Mouse (Mus musculus) intestine, postnatal 0 days (tissue): ENCODE results near the gene Treh. TPM values are rescaled to one million over a fixed set of nuclear protein-coding genes. Genes with fewer than 3 reads are reported as not detected.
A peak's percentile ranks its signal among the peaks of the same experiment; 100 is the strongest.

Source experiments
- ATAC-seq: fragments of 200-750 bp; cut with Nextera tagmentation; 2 replicates; pipeline ENCODE4 v1.8.0; 2017; ENCODE audit warnings: mild to moderate bottlenecking, moderate TSS enrichment, moderate library complexity
- H3K27ac ChIP-seq: fragments of 300-500 bp; sonication (generic); 2 replicates; pipeline ENCODE4 v1.5.1; 2014; ENCODE audit warnings: mild to moderate bottlenecking, low read depth, low read length, moderate library complexity
- H3K27me3 ChIP-seq: fragments of 300-500 bp; sonication (generic); replicated peaks from 2 replicates; pipeline ENCODE4 v1.6.1; 2014; ENCODE audit warnings: low read length, mixed read lengths; ENCODE audit not compliant: control insufficient read depth, insufficient read depth
- H3K36me3 ChIP-seq: fragments of 300-500 bp; sonication (generic); 2 replicates; pipeline ENCODE4 v1.6.1; 2014; ENCODE audit warnings: mild to moderate bottlenecking, moderate library complexity; ENCODE audit not compliant: control insufficient read depth, insufficient read depth
- H3K4me1 ChIP-seq: fragments of 300-500 bp; sonication (generic); replicated peaks from 2 replicates; pipeline ENCODE4 v1.6.1; 2014; ENCODE audit warnings: antibody characterized with exemption, low read length, mixed read lengths; ENCODE audit not compliant: control insufficient read depth, insufficient read depth
- H3K4me2 ChIP-seq: fragments of 300-500 bp; sonication (generic); replicated peaks from 2 replicates; pipeline ENCODE4 v1.6.1; 2014; ENCODE audit warnings: low read depth, mild to moderate bottlenecking, moderate library complexity
- H3K4me3 ChIP-seq: fragments of 300-500 bp; sonication (generic); 2 replicates; pipeline ENCODE4 v1.5.1; 2014; ENCODE audit warnings: low read depth, low read length
- H3K9ac ChIP-seq: fragments of 300-500 bp; sonication (generic); 2 replicates; pipeline ENCODE4 v1.6.1; 2014; ENCODE audit warnings: mild to moderate bottlenecking, low read depth, low read length
- H3K9me3 ChIP-seq: fragments of 300-500 bp; sonication (generic); 2 replicates; pipeline ENCODE4 v1.6.1; 2016; ENCODE audit warnings: mixed run types; ENCODE audit not compliant: control insufficient read depth
- CTCF ChIP-seq: sonication (generic); IDR thresholded peaks from 2 replicates; pipeline ENCODE4 v1.5.1; 2016; ENCODE audit warnings: low read depth, mild to moderate bottlenecking, control low read depth, antibody characterized with exemption, moderate library complexity
- WGBS: fragments of 180-500 bp; shearing (Covaris S2); extraction: QIAGEN DNeasy Blood & Tissue Kit; methylation state at CpG from one replicate; pipeline ENCODE4 v1.1.7; 2014; 5-methylcytosine and 5-hydroxymethylcytosine counted together
- polyA plus RNA-seq: library from polyadenylated mRNA; unstranded; fragments of >200 nt; fragmentation: Nextera tagmentation; extraction: Ambion mirVana; gene quantifications from 2 replicates; pipeline ENCODE4 v1.2.1, GENCODE M21; 2015

The Treh gene
- polyA plus RNA-seq, 1 experiment from 2014 or later = 2.1 TPM

DNA sequence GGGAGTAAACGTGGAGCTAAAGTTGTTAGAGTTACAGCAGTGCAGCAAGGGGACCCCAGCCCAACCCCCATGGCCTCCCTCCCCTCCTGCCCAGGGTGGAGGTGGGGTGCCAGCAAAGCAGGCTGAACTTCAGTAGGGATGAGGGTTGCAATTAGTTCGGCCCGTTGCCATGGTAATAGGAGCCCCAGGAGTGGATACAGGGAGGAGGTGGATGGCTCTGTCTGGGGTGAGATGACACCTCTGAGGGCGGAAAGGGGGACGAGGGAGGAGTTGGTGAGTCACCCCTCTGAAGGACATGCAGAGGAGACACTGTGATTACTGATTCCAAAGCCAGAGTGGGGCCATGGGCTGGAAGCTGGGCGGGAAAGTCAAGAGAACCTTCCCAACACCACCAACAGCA, 35.9 kb downstream of the Treh start:
- no peak for TF ChIP-seq CTCF
- H3K27ac ChIP-seq = no peak overlapping the region
- H3K36me3 ChIP-seq = peaks cover 16% of the 10 kb centered on the region; the same call in 1 of the 2 replicates
- no peaks in the 10 kb centered on the region; the same call in 1 of the 2 replicates for H3K27me3 ChIP-seq
- H3K9ac ChIP-seq = no peak overlapping the region
- 39% methylated on average over 6 of the region's 6 CpGs for WGBS
- ATAC-seq = no peak
- H3K4me3 ChIP-seq = peak overlapping the region; percentile 41
- H3K4me1 ChIP-seq = no peaks in the 10 kb centered on the region; the same call in 1 of the 2 replicates
- H3K4me2 ChIP-seq = peak overlapping the region; percentile 82
- no peaks in the 10 kb centered on the region for H3K9me3 ChIP-seq

DNA sequence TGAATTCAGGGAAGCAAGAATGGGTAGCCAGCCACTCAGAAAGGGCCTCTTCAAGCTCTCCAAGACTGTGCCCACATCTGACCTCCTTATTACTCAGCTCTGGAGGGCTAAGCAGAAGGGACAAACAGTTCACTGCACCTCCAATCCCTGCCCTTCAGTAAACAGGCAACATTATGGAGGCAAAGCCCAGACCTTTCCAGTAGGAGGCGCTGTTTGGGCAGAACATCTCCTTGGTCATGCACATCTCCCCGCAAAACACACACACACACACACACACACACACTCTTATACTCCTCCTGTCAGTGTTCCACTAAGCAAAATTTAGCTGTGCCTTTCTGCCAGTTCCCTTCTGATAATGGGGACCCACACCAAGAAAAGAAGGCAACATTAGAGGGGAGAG, 36.6 kb downstream of the Treh start:
- no peak for ATAC-seq
- WGBS = 64% methylated on average over 2 of the region's 2 CpGs
- no peaks in the 10 kb centered on the region; the same call in 1 of the 2 replicates for H3K4me1 ChIP-seq

GRCm38 (mm10) chr9:44710213-44710612, 37.2 kb downstream of the Treh start:
- Histone ChIP-seq H3K27me3 (no peaks in the 10 kb centered on the region; the same call in 1 of the 2 replicates), H3K9ac (no peak overlapping the region), H3K4me3 (no peak overlapping the region), H3K9me3 (no peaks in the 10 kb centered on the region), H3K4me1 (no peaks in the 10 kb centered on the region; the same call in 1 of the 2 replicates), H3K27ac (no peak overlapping the region), H3K4me2 (no peak overlapping the region), H3K36me3 (peaks cover 17% of the 10 kb centered on the region; the same call in 1 of the 2 replicates)
- WGBS = 83% methylated on average over 5 of the region's 5 CpGs
- ATAC-seq = no peak
- no peak for TF ChIP-seq CTCF

More for the DNA sequence above, 36.6 kb downstream of the Treh start:
- H3K36me3 ChIP-seq = peaks cover 13% of the 10 kb centered on the region; the same call in 1 of the 2 replicates
- TF ChIP-seq CTCF = peak; percentile 74
- H3K4me2 ChIP-seq = no peak overlapping the region
- H3K4me3 ChIP-seq = no peak overlapping the region
- H3K27me3 ChIP-seq = no peaks in the 10 kb centered on the region; the same call in 1 of the 2 replicates
- H3K9me3 ChIP-seq = no peaks in the 10 kb centered on the region
- no peak overlapping the region for H3K27ac ChIP-seq
- no peak overlapping the region for H3K9ac ChIP-seq

DNA sequence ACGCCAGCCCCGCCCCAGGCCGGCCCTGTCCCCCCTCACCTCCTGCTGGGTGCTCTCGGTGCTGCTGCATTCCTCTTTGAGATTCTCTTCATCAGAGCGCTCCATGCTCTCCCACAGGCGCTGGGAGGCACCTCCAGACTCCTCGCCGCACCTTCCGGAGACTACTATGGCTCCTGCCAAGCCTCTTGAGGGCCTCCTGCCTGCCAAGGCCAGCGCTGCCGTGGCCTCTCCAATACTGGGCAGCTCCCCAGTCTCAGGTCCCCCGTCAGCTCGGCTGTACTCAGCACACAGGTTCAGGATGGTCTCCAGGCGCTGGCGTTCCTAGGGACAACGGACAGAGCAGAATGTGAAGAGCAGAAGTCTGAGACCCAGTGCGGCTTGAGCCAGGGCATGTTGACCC, 38.6 kb downstream of the Treh start:
- H3K27me3 ChIP-seq = no peaks in the 10 kb centered on the region; the same call in 1 of the 2 replicates
- H3K4me2 ChIP-seq = no peak overlapping the region
- H3K36me3 ChIP-seq = peaks cover 28% of the 10 kb centered on the region
- H3K27ac ChIP-seq = peak overlapping the region; percentile 54
- ATAC-seq = no peak
- no peak overlapping the region for H3K9ac ChIP-seq
- TF ChIP-seq CTCF = no peak
- no peaks in the 10 kb centered on the region for H3K9me3 ChIP-seq
- H3K4me3 ChIP-seq = no peak overlapping the region
- WGBS = 55% methylated on average over 17 of the region's 17 CpGs
- H3K4me1 ChIP-seq = no peaks in the 10 kb centered on the region; the same call in 1 of the 2 replicates

DNA sequence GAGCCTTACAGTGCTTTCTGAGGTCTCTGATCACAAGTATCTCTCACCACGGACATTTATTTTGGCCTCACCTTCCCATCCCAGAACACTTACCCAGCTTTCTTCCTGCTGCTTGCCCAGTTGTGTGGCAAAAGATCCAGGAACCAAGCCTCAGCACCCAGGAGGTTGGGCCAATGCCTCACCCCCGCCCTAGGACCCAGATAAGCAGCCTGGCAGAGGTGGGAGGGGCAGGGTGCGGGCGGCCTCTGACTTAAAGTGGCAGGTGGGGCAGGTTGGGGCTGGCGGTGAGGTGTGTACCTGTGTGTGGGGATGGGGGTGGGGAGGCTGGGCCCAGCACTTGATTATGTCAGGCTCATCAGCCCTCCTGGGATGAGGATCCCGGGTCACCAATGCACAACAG, 40.0 kb downstream of the Treh start:
- H3K4me3 ChIP-seq = no peak overlapping the region

DNA sequence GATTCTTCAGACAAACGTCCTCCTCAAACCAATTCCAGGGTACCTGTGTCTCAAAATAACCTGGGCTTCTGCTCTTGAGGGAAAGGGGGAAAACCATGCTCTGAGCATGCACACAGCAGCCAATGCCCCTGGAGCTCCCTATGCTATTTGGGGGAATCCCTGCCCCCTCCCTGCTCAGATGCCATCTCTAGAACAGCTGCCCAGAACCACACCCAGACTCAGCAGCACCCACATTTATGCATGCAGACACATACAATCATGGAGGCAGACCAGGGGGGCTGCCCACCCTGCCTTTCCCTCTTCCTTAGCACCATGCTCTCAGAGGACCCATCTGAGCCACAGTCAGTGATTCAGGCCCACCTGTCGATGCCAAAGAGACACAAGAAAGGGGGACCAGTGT, 40.5 kb downstream of the Treh start:
- H3K27ac ChIP-seq = no peak overlapping the region
- 49% methylated on average over 2 of the region's 2 CpGs for WGBS
- peaks cover 28% of the 10 kb centered on the region for H3K36me3 ChIP-seq
- no peak overlapping the region for H3K4me3 ChIP-seq
- no peak overlapping the region for H3K9ac ChIP-seq
- no peaks in the 10 kb centered on the region for H3K9me3 ChIP-seq
- TF ChIP-seq CTCF = no peak
- no peak overlapping the region for H3K4me2 ChIP-seq
- H3K27me3 ChIP-seq = no peaks in the 10 kb centered on the region
- H3K4me1 ChIP-seq = no peaks in the 10 kb centered on the region
- ATAC-seq = no peak

More for the DNA sequence above, 40.0 kb downstream of the Treh start:
- H3K9ac ChIP-seq = no peak overlapping the region
- 58% methylated on average over 6 of the region's 6 CpGs for WGBS
- no peaks in the 10 kb centered on the region for H3K9me3 ChIP-seq
- no peak overlapping the region; the same call in 1 of the 2 replicates for H3K4me2 ChIP-seq
- no peak for TF ChIP-seq CTCF
- H3K27me3 ChIP-seq = no peaks in the 10 kb centered on the region
- ATAC-seq = peak; percentile 54
- H3K4me1 ChIP-seq = no peaks in the 10 kb centered on the region; the same call in 1 of the 2 replicates
- H3K27ac ChIP-seq = no peak overlapping the region
- H3K36me3 ChIP-seq = peaks cover 28% of the 10 kb centered on the region
